In the genomic region with DNA sequence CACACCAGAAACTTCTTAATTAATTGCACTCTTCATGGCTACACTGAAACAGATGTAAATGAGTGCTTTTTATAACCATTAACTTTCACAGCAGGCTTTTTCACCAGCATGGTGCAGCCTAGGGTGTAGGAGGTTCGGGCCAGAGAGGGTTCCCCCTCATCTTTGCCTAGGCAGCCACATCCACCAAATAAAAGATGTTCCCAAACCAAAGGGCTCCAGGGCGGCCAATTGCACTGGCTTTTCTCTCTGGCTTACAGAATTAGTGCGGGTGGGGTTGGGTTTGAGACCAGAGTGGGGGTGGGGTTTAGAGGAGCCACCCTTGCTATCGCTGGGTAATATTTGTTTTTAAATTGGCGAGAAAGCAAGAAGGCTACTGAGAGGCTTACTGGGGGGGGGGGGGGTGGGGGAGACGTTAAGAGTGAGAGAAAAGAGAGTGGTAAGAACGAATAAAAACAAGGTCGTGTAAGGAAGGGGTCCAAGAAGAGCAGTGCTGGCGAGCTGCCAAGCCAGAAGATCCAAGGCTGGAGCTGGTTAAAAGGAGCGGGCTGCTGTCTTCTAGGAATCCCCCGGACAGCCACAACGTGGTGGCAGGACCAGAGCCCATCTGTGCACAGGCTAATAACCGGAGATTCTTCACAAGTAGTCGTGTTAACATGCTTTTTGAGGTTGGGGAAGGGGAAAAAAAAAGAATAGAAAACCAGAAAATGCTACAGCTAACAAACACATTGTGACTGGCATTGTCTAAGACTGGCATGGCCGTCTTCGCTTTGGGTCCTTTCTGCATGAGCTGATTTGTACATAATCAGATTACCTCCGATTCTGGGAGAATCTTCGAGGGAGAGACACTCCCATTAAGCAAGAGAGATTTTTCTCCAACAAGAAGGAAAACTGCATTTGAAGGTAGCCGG, we compare ENCODE assay signal across 8 mouse cellular contexts.
DNase-seq lines count a peak whose midpoint lies in the region; ATAC-seq and TF ChIP-seq lines count a peak whose summit lies in the region.

No protein-coding gene starts in this region.

- H3K9ac ChIP-seq in heart, postnatal 0 days (replicated peaks; ENCODE audit: low read depth, low read length), result no peak overlapping the region
- 0 out of 2 replicates have a peak overlapping the region, but pooled peaks have one; percentile 23 for H3K9ac ChIP-seq in forebrain, embryonic 16.5 days (replicated peaks; ENCODE audit: low read depth, low read length)
- H3K9ac ChIP-seq in midbrain, embryonic 13.5 days (replicated peaks), result 0 out of 2 replicates have a peak overlapping the region, but pooled peaks have one; percentile 28

- no peak for TF ChIP-seq CTCF in heart, postnatal 0 days (IDR thresholded peaks at IDR 0.05; ENCODE audit: low read depth)

- no peak overlapping the region for H3K27ac ChIP-seq in heart, postnatal 0 days (ENCODE audit: low read depth)
- no peak overlapping the region for H3K27ac ChIP-seq in forebrain, embryonic 16.5 days (ENCODE audit: low read length)
- peak overlapping the region; percentile 14; the same call in 1 of the 2 replicates for H3K27ac ChIP-seq in midbrain, embryonic 13.5 days

- H3K4me3 ChIP-seq in heart, postnatal 0 days (ENCODE audit: low read depth, low read length), result no peak overlapping the region
- peak overlapping the region; percentile 26 for H3K4me3 ChIP-seq in forebrain, embryonic 16.5 days (replicated peaks; ENCODE audit: low read length)
- peak overlapping the region; percentile 21 for H3K4me3 ChIP-seq in midbrain, embryonic 13.5 days (replicated peaks)

- no peak for ATAC-seq in heart, postnatal 0 days (ENCODE audit: insufficient read depth, low read depth)
- ATAC-seq in forebrain, embryonic 16.5 days, result peak; percentile 65
- ATAC-seq in midbrain, embryonic 13.5 days, result peak; percentile 82
- no peak for ATAC-seq in monocyte, adult 5-6 weeks (replicated peaks; ENCODE audit: insufficient number of reproducible peaks, low FRiP score, low TSS enrichment, poor library complexity, severe bottlenecking)

- H3K4me1 ChIP-seq in heart, postnatal 0 days (ENCODE audit: control insufficient read depth, insufficient read depth), result no peaks in the 10 kb centered on the region
- H3K4me1 ChIP-seq in forebrain, embryonic 16.5 days (replicated peaks; ENCODE audit: control insufficient read depth, insufficient read depth, low read length), result peaks cover 21% of the 10 kb centered on the region
- H3K4me1 ChIP-seq in midbrain, embryonic 13.5 days (replicated peaks), result peaks cover 27% of the 10 kb centered on the region

- DNase-seq in heart, postnatal 0 days (ENCODE audit: low spot score), result no peak
- no peak for DNase-seq in heart, postnatal 25 days (ENCODE audit: low spot score)
- peak; percentile 57 for DNase-seq in embryo, embryonic 11 days
- DNase-seq in urinary bladder, postnatal 4 days (ENCODE audit: low spot score in 2 of 2), result no peak
- DNase-seq in cerebellum, adult 9-11 months, result no peak

- 30% methylated on average over 19 of the region's 19 CpGs for WGBS in heart, postnatal 0 days
- WGBS in forebrain, embryonic 16.5 days, result 3% methylated on average over 19 of the region's 19 CpGs
- 6% methylated on average over 19 of the region's 19 CpGs for WGBS in midbrain, embryonic 13.5 days

- no peak for TF ChIP-seq EP300 in heart, postnatal 0 days (IDR thresholded peaks at IDR 0.05; ENCODE audit: low read depth)

- H3K4me2 ChIP-seq in heart, postnatal 0 days (ENCODE audit: low read depth, low read length), result peak overlapping the region; percentile 41; the same call in 1 of the 2 replicates
- H3K4me2 ChIP-seq in forebrain, embryonic 16.5 days (ENCODE audit: low read length), result peak overlapping the region; percentile 57
- peak overlapping the region; percentile 51 for H3K4me2 ChIP-seq in midbrain, embryonic 13.5 days (replicated peaks)

- no peaks in the 10 kb centered on the region for H3K9me3 ChIP-seq in heart, postnatal 0 days (replicated peaks; ENCODE audit: control insufficient read depth, low read length)
- no peaks in the 10 kb centered on the region for H3K9me3 ChIP-seq in forebrain, embryonic 16.5 days (ENCODE audit: control insufficient read depth, low read length)
- H3K9me3 ChIP-seq in midbrain, embryonic 13.5 days, result no peaks in the 10 kb centered on the region

- no peaks in the 10 kb centered on the region for H3K36me3 ChIP-seq in heart, postnatal 0 days (replicated peaks; ENCODE audit: control insufficient read depth, insufficient read depth, low read length)
- H3K36me3 ChIP-seq in forebrain, embryonic 16.5 days (ENCODE audit: control insufficient read depth, insufficient read depth), result no peaks in the 10 kb centered on the region
- H3K36me3 ChIP-seq in midbrain, embryonic 13.5 days, result no peaks in the 10 kb centered on the region

- H3K27me3 ChIP-seq in heart, postnatal 0 days (ENCODE audit: control insufficient read depth, insufficient read depth, low read length), result no peaks in the 10 kb centered on the region
- H3K27me3 ChIP-seq in forebrain, embryonic 16.5 days (replicated peaks; ENCODE audit: control insufficient read depth, insufficient read depth, low read length), result no peaks in the 10 kb centered on the region; the same call in 1 of the 2 replicates
- peaks cover 7% of the 10 kb centered on the region; the same call in 1 of the 2 replicates for H3K27me3 ChIP-seq in midbrain, embryonic 13.5 days

- intact Hi-C loops in heart, postnatal 25 days (cut with DNase I), result no loop called here

Comparison
In these comparisons a context has a peak if more than half of its experiments do, and no peak if none do; other contexts are left out.
1. ATAC-seq: peak in forebrain, embryonic 16.5 days (single experiment) and midbrain, embryonic 13.5 days (single experiment); none in heart, postnatal 0 days (single experiment) and monocyte, adult 5-6 weeks (single experiment).
2. Peak in every context shown above with its lines, with median percentiles within 50 percentile points of each other: H3K4me2 ChIP-seq.